Mouse (Mus musculus) midbrain, embryonic 13.5 days (tissue): Measurements from ENCODE around the gene Acot9. TPM values are rescaled to one million over a fixed set of nuclear protein-coding genes. Genes with fewer than 3 reads are reported as not detected.

Experiments used
- ATAC-seq: fragments of 200-750 bp; cut with Nextera tagmentation; 2 replicates; pipeline ENCODE4 v1.8.0; 2017; ENCODE audit warnings: mild to moderate bottlenecking, moderate TSS enrichment, moderate library complexity
- H3K27ac ChIP-seq: fragments of 300-500 bp; sonication (generic); 2 replicates; pipeline ENCODE4 v1.5.1; 2015; ENCODE audit warnings: inconsistent platforms, mild to moderate bottlenecking, moderate library complexity
- H3K27me3 ChIP-seq: fragments of 300-500 bp; sonication (generic); 2 replicates; pipeline ENCODE4 v1.6.1; 2015; ENCODE audit warnings: mild to moderate bottlenecking, inconsistent platforms
- H3K36me3 ChIP-seq: fragments of 300-500 bp; sonication (generic); 2 replicates; pipeline ENCODE4 v1.6.1; 2015; ENCODE audit warnings: mild to moderate bottlenecking, inconsistent platforms
- H3K4me1 ChIP-seq: fragments of 300-500 bp; sonication (generic); replicated peaks from 2 replicates; pipeline ENCODE4 v1.6.1; 2015; ENCODE audit warnings: inconsistent platforms
- H3K4me2 ChIP-seq: fragments of 300-500 bp; sonication (generic); replicated peaks from 2 replicates; pipeline ENCODE4 v1.6.1; 2015; ENCODE audit warnings: moderate library complexity, mild to moderate bottlenecking, inconsistent platforms
- H3K4me3 ChIP-seq: fragments of 300-500 bp; sonication (generic); replicated peaks from 2 replicates; pipeline ENCODE4 v1.5.1; 2015; ENCODE audit warnings: mild to moderate bottlenecking, inconsistent platforms
- H3K9ac ChIP-seq: fragments of 300-500 bp; sonication (generic); replicated peaks from 2 replicates; pipeline ENCODE4 v1.6.1; 2015; ENCODE audit warnings: mild to moderate bottlenecking, inconsistent platforms
- H3K9me3 ChIP-seq: fragments of 300-500 bp; sonication (generic); 2 replicates; pipeline ENCODE4 v1.6.1; 2016; ENCODE audit warnings: mild to moderate bottlenecking, inconsistent platforms
- WGBS: fragments of 180-500 bp; shearing (Covaris S2); methylation state at CpG from one replicate; pipeline ENCODE4 v1.1.7; 2015; 5-methylcytosine and 5-hydroxymethylcytosine counted together
- polyA plus RNA-seq: library from polyadenylated mRNA; unstranded; fragments of >200 nt; fragmentation: Nextera tagmentation; extraction: Ambion mirVana; gene quantifications from 2 replicates; pipeline ENCODE4 v1.2.1, GENCODE M21; 2015

Acot9 gene
- polyA plus RNA-seq, 1 experiment from 2014 or later, result 31.2 TPM

- Histone ChIP-seq H3K27me3 (no peaks in the 10 kb centered on the region), H3K4me3 (peak overlapping the region; percentile 57), H3K4me1 (0 out of 2 replicates have a peak, but pooled peaks cover 4% of the 10 kb centered on the region), H3K9ac (peak overlapping the region; percentile 73), H3K4me2 (peak overlapping the region; percentile 59), H3K36me3 (no peaks in the 10 kb centered on the region), H3K9me3 (no peaks in the 10 kb centered on the region), H3K27ac (no peak overlapping the region)
- 29% methylated on average over 7 of the region's 7 CpGs for WGBS
- no peak for ATAC-seq
These were observed 75.3 kb downstream of the Acot9 start for GRCm38 (mm10) chrX:155337567-155337904.

GRCm38 (mm10) chrX:155337905-155338721 is 75.9 kb downstream of the Acot9 start:
- peak overlapping the region; percentile 57 for H3K4me3 ChIP-seq
- peak overlapping the region; percentile 73 for H3K9ac ChIP-seq
- H3K9me3 ChIP-seq, result no peaks in the 10 kb centered on the region
- ATAC-seq, result peak; percentile 99
- H3K4me1 ChIP-seq, result 0 out of 2 replicates have a peak, but pooled peaks cover 4% of the 10 kb centered on the region
- H3K27me3 ChIP-seq, result no peaks in the 10 kb centered on the region
- WGBS, result 19% methylated on average over 49 of the region's 49 CpGs
- no peaks in the 10 kb centered on the region for H3K36me3 ChIP-seq
- H3K27ac ChIP-seq, result peak overlapping the region; percentile 71
- H3K4me2 ChIP-seq, result peak overlapping the region; percentile 59

- H3K4me1 ChIP-seq, result 0 out of 2 replicates have a peak, but pooled peaks cover 4% of the 10 kb centered on the region
- no peaks in the 10 kb centered on the region for H3K27me3 ChIP-seq
- no peaks in the 10 kb centered on the region for H3K9me3 ChIP-seq
- H3K9ac ChIP-seq, result no peak within 1 kb of the TSS
- no peaks in the 10 kb centered on the region for H3K36me3 ChIP-seq
- no peak within 1 kb of the TSS for H3K4me3 ChIP-seq
- no peak for ATAC-seq
- H3K27ac ChIP-seq, result no peak within 1 kb of the TSS
- H3K4me2 ChIP-seq, result no peak within 1 kb of the TSS
These were observed 78.4 kb downstream of the Acot9 start, which contains the start of gene Prdx4 for GRCm38 (mm10) chrX:155340654-155341053. Prdx4 (minus strand) TSS chrX:155340754.

GRCm38 (mm10) chrX:155346249-155346648 is 84.0 kb downstream of the Acot9 start:
- WGBS, result 89% methylated on average over 2 of the region's 2 CpGs
- Histone ChIP-seq H3K9ac (no peak overlapping the region), H3K27ac (no peak overlapping the region), H3K4me3 (no peak overlapping the region), H3K36me3 (no peaks in the 10 kb centered on the region), H3K9me3 (no peaks in the 10 kb centered on the region), H3K4me1 (no peaks in the 10 kb centered on the region), H3K4me2 (no peak overlapping the region), H3K27me3 (no peaks in the 10 kb centered on the region)
- no peak for ATAC-seq

Other genes starting within 250 kb of the Acot9 start
- not detected in 2 replicates for gene Magea5, start 199.3 kb upstream of the Acot9 start, polyA plus RNA-seq
- not detected in 2 replicates for gene Magea1, start 172.7 kb upstream of the Acot9 start, polyA plus RNA-seq
- not detected in 2 replicates for gene Magea2, start 168.8 kb upstream of the Acot9 start, polyA plus RNA-seq
- gene Cldn34b2, start 134.0 kb upstream of the Acot9 start, polyA plus RNA-seq, result not detected in 2 replicates
- gene Sat1, start 46.0 kb upstream of the Acot9 start, polyA plus RNA-seq, result 70.8 and 72.8 TPM in 2 replicates
- 126 and 128 TPM in 2 replicates for gene Prdx4, start 78.3 kb downstream of the Acot9 start, polyA plus RNA-seq